Mouse (Mus musculus) 3134 (cell line): ENCODE results near the gene Vps13d.

ENCODE experiments used
- DNase-seq: peaks from one replicate; pipeline ENCODE4 v3.0.0-alpha.2; 2011; ENCODE audit warnings: low spot score; ENCODE audit not compliant: insufficient read length; ENCODE audit errors: extremely low read depth

Gene Vps13d

DNA sequence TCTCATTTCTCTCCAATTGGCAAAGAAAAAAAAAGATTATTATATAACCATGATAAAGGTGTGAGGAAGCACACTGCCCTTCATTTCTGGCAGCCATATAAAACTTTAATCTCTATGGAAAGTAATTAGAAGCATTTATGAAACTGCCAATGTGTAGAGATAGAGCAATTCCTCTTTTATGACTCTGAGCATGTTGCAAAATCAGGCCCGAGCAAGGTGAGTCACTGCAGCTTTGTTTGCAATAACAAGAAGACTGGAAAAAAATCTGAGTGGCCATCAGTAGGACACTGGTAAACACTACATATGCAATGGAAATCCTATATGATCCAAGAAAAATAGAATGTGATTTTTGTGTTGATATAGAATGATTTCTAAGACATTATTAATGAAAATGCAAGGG is 238.9 kb downstream of the Vps13d start:
- no peak for DNase-seq

DNA sequence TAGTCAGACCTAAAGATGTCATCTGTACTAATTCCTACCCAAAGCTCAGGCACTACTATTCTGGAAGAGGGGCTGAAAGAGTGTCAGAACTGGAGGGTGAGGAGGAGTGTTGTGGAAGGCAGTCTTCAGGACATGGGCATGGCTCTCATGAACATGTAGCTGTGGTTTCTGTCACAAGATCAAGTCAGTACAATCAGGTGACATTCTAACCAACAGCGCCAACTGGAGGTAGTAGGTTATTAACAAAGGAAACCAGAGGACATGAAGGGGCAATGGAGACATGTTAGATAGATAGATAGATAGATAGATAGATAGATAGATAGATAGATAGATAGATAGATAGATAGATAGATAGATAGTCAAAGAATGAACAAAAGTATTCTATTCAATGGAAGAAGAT is 241.4 kb downstream of the Vps13d start:
- DNase-seq = no peak

DNA sequence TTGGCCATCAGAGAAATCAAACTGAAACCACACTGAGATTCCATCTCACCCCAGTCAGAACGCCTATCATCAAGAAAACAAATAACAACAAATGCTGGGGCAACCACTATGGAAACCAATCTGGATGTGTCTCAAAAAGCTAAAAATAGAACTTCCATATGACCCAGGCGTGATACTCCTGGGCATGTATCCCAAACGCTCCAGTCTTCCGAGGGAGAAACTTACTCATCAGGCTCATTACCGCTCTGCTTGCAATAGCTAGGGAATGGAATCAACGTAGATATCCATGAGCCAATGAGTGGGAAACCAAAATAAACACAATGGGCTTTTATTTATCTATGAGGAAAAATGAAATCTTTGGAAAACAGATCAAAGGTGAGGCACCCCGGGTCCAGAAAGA is 242.9 kb downstream of the Vps13d start:
- peak; percentile 23 for DNase-seq

DNA sequence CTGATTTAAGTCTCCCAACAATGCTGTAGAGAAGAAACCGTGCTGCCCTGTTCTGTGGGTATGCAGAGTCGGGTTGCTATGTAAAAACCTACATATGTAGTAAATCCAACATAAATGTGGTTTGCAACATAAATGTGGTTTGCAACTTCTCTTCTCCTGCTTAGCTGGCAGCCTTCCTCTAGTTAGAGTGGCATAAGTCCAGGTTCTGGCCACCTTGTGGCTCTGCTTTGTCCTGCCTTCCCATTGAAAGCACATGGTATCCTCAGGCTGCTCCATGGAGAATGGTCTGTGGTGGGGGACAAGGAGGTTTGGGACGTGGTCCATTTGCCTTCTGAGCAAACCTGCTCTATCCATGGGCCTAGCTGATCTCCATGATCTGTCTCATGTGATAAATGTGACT is 243.9 kb downstream of the Vps13d start:
- DNase-seq = no peak

DNA sequence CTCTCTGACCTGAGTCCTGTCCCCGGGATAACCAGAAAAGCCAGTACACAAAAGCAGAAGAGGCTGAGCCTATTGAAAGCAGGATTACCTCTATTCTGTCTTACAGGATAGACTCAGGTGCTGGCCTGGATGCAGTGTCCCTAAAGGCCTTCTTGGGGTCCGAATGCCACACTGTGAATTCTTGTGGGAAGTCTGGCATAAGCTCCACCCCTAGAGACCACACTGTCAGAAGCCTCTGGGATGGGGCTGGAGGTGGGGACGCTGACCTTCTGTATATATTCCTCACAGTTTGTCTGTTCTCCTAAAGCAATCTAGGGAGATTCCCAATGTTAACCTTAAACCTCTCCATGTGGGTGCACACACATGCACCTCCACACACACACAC is 244.5 kb downstream of the Vps13d start:
- DNase-seq = no peak

DNA sequence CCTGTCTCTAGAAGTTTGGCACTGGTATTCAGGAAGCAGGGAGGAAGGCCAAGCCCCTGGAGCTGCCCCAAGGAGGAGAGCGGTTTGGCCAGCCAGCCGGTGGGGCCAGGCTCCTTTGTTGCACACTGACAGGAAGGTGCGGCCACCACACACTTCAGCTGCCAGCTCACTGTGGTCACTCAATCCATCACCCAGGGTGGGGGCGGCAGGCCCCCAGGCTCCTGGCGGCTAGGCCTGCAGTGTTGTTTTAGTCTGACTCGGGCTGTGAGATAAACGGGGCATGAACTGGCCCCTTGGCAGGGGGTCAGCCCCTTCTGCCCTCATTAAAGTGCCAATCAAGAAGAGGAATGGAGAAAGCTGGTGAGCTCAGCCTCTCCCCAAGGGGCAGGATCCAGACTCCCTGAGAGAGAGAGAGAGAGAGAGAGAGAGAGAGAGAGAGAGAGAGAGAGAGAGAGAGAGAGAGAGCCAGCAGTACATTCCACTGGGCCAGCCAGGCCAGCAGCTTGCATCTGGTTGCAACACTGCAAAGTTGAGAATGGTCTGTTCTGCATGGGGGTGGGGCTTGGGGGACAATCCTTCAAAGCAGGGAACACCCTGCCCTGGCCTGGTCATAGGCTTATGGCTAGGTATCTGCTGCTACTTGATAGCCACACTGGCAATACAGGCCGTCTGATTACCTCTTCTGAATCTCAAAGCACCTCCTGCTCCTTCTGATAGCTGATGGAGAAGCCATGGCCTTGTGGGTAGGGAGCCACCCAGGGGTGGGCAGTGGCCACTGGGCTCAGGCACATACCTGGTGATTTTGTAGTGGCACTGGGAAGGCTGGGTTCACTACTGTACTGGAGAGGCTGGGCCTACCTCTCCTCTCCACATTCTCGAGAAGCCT is 245.1 kb downstream of the Vps13d start:
- DNase-seq = peak; percentile 96

DNA sequence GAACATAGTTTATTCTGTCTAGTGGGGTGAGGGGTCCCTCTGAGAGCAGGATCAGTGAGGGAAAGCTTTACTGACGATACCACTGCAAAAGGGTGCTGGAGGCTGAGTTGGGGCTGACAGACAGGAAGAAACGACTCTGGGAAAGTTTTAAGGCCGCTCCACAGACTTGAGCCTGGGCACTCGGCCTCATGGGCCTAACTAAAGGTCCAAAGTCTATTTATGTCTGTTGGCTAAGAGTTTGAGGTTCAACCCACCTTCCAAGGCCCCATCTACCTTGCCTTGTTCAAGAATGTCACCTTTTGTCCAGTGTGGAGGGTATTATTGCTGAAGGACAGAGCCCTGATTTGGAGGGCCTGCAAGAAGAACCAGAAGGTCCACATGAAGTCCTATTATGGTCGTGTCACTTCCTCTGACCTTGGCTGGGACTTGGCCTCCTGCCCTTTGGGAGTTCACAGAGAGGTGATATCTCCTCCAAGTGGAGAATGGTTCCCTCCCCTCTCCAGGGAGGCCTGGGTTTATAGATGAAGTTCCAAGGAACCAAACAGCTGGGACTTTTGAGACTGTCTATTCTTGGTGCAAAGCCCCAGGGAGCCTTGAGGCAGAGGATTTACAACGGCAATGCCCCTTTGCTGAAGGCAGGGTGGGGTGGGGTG is 246.9 kb downstream of the Vps13d start:
- no peak for DNase-seq

DNA sequence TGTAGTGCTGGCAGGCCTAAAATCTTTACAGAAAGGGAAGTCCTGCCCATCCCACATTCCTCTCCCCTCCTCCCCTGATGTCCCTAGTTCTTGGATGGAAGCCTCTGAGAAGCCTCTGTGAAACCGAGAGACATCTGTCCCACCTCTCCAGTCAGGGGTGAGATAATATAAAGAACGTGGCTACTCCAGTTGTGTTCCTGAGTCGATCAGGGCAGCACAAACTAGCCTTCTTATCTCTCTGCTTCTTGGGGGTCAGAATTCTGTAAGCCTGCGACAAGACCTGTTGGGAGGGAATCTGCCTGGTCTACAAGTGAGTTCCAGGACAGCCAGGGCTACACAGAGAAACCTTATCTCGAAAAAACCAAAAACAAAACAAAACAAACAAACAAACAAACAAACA is 251.5 kb downstream of the Vps13d start:
- DNase-seq = no peak

DNA sequence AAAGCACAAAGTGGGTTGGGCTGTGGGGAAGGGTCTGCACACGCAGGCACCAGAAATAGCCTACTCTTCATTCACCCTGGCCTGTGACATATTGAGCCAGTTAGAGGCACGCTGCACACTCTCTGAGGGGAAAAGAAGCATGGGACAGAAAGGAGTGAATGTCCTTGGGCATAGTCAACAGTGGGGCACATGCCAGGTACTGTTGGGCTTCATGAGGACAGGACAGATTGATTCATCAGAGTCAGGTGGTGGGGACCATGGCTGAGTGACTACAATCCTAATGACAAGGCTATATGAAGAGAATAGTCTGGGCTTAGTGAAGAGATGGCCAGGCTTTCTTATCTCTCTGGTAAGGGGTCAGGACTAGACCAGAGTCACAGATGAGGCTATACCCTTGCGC is 252.4 kb downstream of the Vps13d start:
- no peak for DNase-seq

DNA sequence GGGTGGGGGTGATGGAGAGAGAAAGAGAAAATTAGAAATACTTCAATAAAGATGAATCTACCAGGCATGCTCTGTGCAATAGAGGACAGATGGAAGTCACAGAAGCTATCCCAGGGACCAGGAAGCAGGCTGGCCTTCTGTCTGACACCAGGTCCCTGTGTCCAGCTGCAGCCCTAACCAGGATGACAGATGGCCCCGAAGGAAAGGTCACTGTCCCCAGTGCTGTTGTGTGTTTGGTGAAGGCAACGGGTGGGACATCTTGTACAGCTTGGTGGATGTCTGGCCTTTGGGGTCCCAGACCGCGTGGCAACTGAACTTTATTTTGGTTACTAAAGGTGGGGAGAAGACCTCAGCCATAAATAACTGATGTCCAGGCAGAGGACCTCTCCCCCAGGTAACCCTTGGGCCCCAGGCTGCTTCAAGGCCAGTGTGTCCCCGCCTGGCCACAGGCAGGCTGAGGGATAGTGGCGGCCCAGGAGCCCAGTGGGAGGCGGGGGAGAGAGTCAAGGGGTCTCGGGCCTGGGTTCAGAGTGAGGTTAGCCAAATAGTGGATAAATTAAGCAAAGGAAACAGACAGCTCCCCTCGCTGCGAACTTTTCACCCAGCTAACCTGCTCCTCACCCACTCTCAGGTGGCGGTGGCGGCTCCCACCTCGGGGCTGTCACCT is 253.9 kb downstream of the Vps13d start:
- no peak for DNase-seq

DNA sequence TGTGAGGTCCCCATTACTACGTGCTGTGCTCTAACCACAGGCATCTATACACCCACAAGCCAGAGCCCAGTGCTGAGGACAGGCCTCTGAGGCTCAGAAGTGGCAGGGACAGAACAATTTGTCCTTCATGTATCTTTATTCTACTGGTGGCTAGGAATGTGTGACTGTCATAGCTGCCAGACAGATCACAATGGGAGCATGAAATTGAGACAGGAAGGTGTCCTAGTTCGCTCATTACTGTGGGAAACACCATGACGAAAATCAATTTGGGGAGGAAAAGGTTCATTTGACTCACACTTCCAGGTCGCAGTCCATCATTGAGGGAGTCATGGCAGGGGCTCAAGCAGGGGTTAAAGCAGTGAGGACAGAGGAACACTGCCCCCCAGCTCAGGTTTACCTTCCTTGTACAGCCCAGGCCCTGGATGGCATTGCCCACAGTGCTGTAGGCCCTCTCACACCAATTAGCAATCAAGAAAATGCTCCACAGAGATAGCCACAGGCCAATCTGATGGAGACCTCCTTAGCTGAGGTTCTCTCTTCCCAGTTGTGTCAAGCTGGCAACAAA is 254.9 kb downstream of the Vps13d start:
- no peak for DNase-seq

DNA sequence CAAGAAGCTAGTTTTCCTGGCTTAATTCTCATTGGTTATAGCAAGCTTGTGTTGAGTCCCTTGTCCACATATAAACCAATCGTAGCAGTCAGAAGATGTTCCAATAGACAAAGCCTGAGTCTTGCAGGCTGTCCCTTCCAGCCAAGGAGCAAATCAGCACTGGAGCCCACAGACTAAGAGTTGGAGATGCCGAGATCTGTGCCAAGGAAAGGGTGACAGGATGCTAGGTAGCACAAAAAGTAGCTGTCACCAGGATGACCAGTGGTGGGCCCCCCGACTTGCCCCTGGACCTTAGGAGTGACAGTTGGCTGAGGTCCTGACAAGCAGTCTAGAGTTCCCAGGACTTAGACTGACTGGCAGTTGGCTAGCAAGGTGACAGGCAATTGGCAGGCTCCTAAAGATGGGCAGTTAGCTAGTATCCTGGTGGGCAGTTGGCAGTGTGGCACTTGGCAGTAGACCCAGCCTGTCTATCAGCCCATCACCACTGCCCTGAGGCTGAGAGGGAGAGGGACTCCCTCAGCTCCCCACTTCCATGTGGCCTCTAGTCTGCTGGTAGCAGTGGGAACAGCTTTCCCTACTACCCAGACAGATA is 258.1 kb downstream of the Vps13d start:
- DNase-seq = no peak

DNA sequence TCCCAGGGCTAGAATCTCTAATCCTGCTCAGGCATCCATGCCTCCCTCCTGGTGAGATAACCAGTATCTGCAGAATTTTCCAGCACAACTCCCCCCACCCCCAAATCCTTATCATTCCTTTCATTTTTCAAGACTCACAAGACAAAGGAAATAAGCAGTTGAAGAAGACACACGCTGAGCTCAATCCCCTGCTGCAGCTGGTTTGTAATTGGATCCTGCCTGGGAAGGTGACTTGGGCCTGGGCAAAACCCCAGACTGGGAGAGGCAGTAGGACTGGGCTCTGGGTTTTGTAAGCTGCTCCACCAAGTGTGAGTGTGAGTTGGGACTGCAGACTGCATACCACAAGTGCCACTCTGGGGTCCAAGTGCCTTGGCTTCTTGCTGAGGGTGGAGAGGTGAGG is 260.3 kb downstream of the Vps13d start:
- no peak for DNase-seq

DNA sequence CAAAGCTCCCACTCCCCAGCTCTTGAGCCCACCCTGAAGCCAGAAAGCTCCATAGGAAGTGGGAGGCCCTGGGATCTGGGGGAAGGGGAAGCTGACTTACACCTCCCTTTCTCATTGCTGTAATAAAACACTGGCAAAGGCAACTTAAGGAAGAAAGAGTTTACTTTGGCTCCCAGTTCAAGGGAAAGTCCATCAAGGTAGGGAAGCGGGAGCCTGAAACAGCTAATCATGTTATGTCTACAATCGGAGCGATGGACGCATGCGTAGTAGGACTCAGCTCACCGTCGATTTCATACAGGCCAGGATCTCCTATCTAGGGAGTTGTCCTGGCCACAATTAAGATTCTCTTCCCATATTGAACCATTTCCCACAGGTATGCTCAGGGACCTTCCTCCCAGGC is 263.6 kb downstream of the Vps13d start:
- no peak for DNase-seq

DNA sequence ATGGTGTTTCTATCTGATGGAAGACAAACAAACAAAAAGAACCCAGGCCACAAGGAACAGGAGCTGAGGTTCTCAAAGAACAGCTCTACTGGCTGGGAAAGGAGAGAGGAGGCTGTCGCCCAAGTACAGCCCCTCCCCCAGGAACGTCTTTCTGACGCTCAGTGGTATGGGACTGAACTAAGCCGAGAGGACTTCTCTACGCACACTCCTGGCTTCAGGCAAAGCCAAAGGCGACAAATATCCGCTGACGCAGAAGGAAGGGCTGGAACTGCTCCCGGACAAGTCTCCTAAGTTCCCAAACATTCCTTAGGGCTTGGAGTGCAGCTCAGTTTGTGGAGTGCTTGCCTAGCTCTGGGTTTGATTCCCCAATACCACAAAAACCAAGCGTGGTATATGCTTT is 264.4 kb downstream of the Vps13d start:
- DNase-seq = peak; percentile 68

DNA sequence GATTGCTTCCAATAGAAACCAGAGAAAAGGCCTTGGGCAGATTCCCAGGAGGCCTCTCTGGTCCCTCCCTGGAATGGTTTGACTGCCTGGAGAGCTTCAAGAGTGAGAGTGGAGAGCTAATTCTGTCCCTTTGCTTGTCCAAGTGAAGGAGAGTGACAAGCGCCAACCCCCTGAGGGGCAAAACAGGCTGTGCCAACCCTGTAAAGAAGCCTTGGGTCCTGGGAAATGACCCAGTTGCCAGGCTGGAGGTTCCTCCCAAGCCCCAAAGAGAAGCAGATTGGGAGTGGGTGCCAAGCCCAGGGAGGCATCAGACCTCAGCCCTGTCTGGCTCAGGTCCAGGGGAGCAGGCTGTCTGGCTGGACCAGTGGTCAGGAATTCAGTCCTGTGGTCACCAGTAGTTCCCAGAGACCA is 265.0 kb downstream of the Vps13d start:
- peak; percentile 88 for DNase-seq

DNA sequence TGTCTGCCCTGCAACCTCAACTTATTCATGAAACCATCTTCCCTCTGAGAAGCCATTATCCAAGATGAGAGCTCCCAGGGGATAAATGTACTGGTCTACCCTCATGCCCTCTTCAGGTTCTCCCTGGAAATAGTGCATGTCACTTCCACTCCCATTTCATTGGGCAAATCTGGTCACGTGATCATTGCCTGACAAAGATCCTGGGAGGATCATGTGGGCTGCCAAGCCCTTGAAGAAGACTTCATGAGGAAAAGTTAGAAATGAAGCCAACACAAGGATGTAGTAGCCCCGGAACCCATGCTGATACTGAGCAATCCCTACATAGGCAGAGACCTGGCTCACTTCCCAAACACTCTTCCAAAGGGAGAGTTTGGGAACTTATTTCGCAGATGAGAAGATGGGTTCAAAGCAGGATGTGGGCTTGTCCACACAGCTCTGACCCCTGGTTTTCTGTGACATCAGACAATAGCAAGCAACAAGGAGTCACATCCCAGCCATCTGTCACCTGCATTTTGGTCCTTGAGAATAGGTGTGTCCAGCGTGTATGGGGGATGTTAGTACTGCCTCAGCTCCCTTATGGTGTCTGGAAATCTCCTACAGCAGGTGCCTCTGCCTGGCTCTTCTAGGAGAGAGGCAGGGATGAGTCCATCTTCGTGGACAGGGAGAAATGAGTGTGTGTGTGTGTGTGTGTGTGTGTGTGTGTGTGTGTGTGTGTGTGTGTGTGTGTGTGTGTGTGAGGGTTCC is 265.9 kb downstream of the Vps13d start:
- no peak for DNase-seq
